Mouse (Mus musculus) testis, adult 2 months (tissue): ENCODE results near the gene Hmcn1.

Source experiments
- CTCF ChIP-seq: fragments of 200-500 bp; IDR thresholded peaks from 2 replicates; pipeline ENCODE4 v1.5.1; 2012; ENCODE audit warnings: low read depth, mild to moderate bottlenecking, inconsistent platforms, low read length, moderate library complexity; ENCODE audit not compliant: control insufficient read depth, insufficient read depth, insufficient replicate concordance
- POLR2A ChIP-seq: fragments of 200-500 bp; IDR thresholded peaks from 2 replicates; pipeline ENCODE4 v1.6.1; 2012; ENCODE audit warnings: low read depth, mild to moderate bottlenecking, inconsistent platforms, low read length, moderate library complexity; ENCODE audit not compliant: control insufficient read depth

DNA sequence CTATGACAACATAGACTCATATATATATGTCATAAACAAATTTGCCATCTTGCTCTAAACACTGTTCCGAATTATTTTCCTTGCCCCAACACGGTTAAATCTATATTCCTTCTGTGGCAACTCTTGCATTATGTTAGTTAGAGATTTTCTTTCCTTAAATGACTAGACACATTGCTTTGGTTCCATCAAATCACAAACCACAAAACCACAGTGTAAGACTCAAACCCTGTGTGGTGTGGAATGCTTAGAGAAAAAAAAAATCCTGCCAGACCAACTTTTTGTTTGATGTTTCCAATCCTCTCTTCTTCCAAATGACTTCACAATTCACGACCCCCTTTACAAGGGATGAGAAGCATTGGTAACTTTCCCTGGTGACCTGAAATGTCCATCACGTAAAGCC is 231.6 kb downstream of the Hmcn1 start:
- TF ChIP-seq POLR2A (no peak), CTCF (no peak)
